Mouse (Mus musculus) lung, adult 2 months (tissue): ENCODE measurements at regions not wholly inside any gene's neighbourhood (a gene's known extent, or its start where the extent isn't known, plus 50 kb on each side); places are given as distances from the start of the nearest gene placed in this dataset.

Experiments
- CTCF ChIP-seq: fragments of 200-500 bp; IDR thresholded peaks from 2 replicates; pipeline ENCODE4 v1.5.1; 2011; ENCODE audit warnings: mild to moderate bottlenecking, low read length, control low read depth; ENCODE audit not compliant: insufficient read depth
- POLR2A ChIP-seq: fragments of 200-500 bp; IDR thresholded peaks from 2 replicates; pipeline ENCODE4 v1.6.1; 2011; ENCODE audit warnings: low read depth, mild to moderate bottlenecking, control low read depth, low read length, borderline replicate concordance; ENCODE audit errors: extremely low read depth

DNA sequence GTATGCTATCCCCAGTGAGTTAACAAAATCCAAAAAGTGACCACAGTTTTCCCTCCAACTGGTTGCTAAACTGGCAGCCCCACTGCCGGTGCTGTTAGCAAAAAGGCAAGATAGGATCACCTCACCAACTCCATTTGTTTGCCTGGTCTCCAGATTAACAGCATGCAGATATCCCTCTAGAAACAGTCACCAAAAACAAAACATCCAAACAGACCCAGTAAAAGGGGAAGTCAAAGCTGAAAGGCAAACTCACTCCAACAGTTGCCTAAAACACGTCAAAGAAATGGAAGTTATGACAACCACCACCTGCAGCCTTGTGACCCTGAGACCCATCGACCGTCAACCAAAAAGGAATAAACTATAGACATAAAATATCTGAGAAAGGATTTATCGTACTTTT, 119.1 kb downstream of the Cxcl12 start:
- no peak for TF ChIP-seq CTCF
- TF ChIP-seq POLR2A, result no peak
